Comparison of ENCODE assay signal across 22 mouse cellular contexts in the genomic region with DNA sequence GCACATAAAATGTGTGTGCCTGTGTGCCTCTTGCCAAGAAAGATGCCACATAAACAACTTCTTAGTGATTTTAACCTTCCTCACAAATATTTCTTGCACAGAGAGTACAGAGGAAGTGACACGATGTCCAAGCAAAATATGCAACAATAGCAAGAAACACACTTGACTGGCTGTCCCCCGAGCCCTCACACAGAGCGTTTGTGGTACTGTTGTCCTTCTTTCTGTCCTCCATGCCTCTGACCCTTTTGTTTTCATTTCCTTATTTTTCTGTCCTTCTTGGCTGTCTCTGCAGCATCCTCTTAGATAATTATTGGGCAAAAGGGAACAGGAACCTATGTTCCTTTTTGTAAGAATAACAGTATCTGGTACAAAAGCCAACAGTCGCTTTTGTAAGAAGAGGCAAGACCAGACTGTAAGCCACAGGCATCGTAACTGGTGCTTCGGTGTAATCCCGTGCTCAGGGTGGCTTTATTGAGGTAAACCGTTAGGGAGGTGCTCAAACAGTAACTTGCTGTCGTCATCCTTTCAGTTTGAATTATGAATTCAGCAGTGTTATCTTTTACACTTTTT. TPM values are rescaled to one million over a fixed set of nuclear protein-coding genes. Genes with fewer than 3 reads are reported as not detected.
DNase-seq lines count a peak whose midpoint lies in the region; ATAC-seq and TF ChIP-seq lines count a peak whose summit lies in the region.
"Had no signal": no experiment of that assay in that cellular context is flagged by ENCODE, and none has a peak within 500 bp of the region (broad histone marks: within the 10 kb centered on the region; RNA-seq: fewer than 3 reads in every experiment).

No protein-coding gene starts in this region.

- no peaks in the 10 kb centered on the region for H3K36me3 ChIP-seq in heart, embryonic 11.5 days (ENCODE audit: control insufficient read depth, insufficient read depth, low read length)
- no peaks in the 10 kb centered on the region for H3K36me3 ChIP-seq in lung, postnatal 0 days (ENCODE audit: insufficient read depth, low read length)
- H3K36me3 ChIP-seq: hindbrain, embryonic 15.5 days; intestine, embryonic 15.5 days; limb, embryonic 10.5 days; midbrain, embryonic 13.5 days; neural tube, embryonic 12.5 days had no signal

- no peak overlapping the region for H3K4me3 ChIP-seq in heart, embryonic 11.5 days (ENCODE audit: low read depth, low read length)
- no peak overlapping the region for H3K4me3 ChIP-seq in lung, postnatal 0 days (ENCODE audit: low read depth, low read length)
- H3K4me3 ChIP-seq: hindbrain, embryonic 15.5 days; intestine, embryonic 15.5 days; limb, embryonic 10.5 days; midbrain, embryonic 13.5 days; neural tube, embryonic 12.5 days had no signal

- WGBS in heart, embryonic 11.5 days (ENCODE audit: insufficient replicate concordance): 72% methylated on average over 9 of the region's 9 CpGs
- 76% methylated on average over 9 of the region's 9 CpGs for WGBS in lung, postnatal 0 days

- ATAC-seq in heart, embryonic 11.5 days (replicated peaks; ENCODE audit: insufficient number of reproducible peaks, low FRiP score, low TSS enrichment): no peak
- no peak for ATAC-seq in lung, postnatal 0 days
- ATAC-seq in common myeloid progenitor, adult 5-6 weeks (replicated peaks; ENCODE audit: low read depth, poor library complexity, severe bottlenecking): 0 out of 2 replicates have a peak, but pooled peaks have one; percentile 32
- peak; percentile 81 for ATAC-seq in megakaryocyte progenitor cell, adult 5-6 weeks (replicated peaks; ENCODE audit: poor library complexity)
- no peak for ATAC-seq in megakaryocyte-erythroid progenitor cell, adult 5-6 weeks (replicated peaks; ENCODE audit: low FRiP score, low TSS enrichment, poor library complexity, severe bottlenecking)
- ATAC-seq: forebrain, embryonic 14.5 days; intestine, embryonic 15.5 days; midbrain, embryonic 13.5 days had no signal

- no peak for TF ChIP-seq EP300 in lung, postnatal 0 days (IDR thresholded peaks at IDR 0.05)

- H3K27ac ChIP-seq in heart, embryonic 11.5 days (ENCODE audit: low read depth, low read length): no peak overlapping the region
- H3K27ac ChIP-seq in lung, postnatal 0 days (ENCODE audit: low read length): no peak overlapping the region
- H3K27ac ChIP-seq: hindbrain, embryonic 15.5 days; intestine, embryonic 15.5 days; limb, embryonic 10.5 days; liver, embryonic 14.5 days; midbrain, embryonic 13.5 days; neural tube, embryonic 12.5 days had no signal

- H3K27me3 ChIP-seq in heart, embryonic 11.5 days (ENCODE audit: control insufficient read depth, insufficient read depth, low read length): no peaks in the 10 kb centered on the region
- H3K27me3 ChIP-seq in lung, postnatal 0 days (replicated peaks; ENCODE audit: insufficient read depth, low read length): no peaks in the 10 kb centered on the region
- H3K27me3 ChIP-seq: hindbrain, embryonic 15.5 days; intestine, embryonic 15.5 days; midbrain, embryonic 13.5 days; neural tube, embryonic 12.5 days had no signal

- no peak for TF ChIP-seq CTCF in lung, postnatal 0 days (IDR thresholded peaks at IDR 0.05)

- peak; percentile 18 to 65 for DNase-seq in heart, adult 9 months (ENCODE audit: low spot score in 2 of 2)
- DNase-seq in lung, postnatal 0 days (ENCODE audit: low spot score): peak; percentile 27
- DNase-seq in lung, postnatal 14 days: no peak
- DNase-seq in c-Kit-positive CD71-positive TER-119-positive erythroid progenitor cells, embryonic 14.5 days (ENCODE audit: low spot score): no peak
- DNase-seq: adrenal gland, adult 8-10 months; cerebellum, adult 2 months; gastrocnemius, postnatal 10 days; kidney, postnatal 4 days; layer of hippocampus, adult 9-11 months; spleen, adult 18-20 months; thymus, postnatal 25 days had no signal

- no peak overlapping the region for H3K4me2 ChIP-seq in heart, embryonic 11.5 days
- no peak overlapping the region for H3K4me2 ChIP-seq in lung, postnatal 0 days (replicated peaks; ENCODE audit: low read depth, low read length)
- H3K4me2 ChIP-seq: hindbrain, embryonic 15.5 days; intestine, embryonic 15.5 days; midbrain, embryonic 13.5 days; neural tube, embryonic 12.5 days had no signal

- peaks cover 3% of the 10 kb centered on the region; the same call in 1 of the 2 replicates for H3K4me1 ChIP-seq in heart, embryonic 11.5 days (ENCODE audit: control insufficient read depth, insufficient read depth, low read length)
- no peaks in the 10 kb centered on the region for H3K4me1 ChIP-seq in lung, postnatal 0 days (ENCODE audit: insufficient read depth, low read depth, low read length)
- H3K4me1 ChIP-seq: hindbrain, embryonic 15.5 days; intestine, embryonic 15.5 days; midbrain, embryonic 13.5 days; neural tube, embryonic 12.5 days had no signal

- no peaks in the 10 kb centered on the region for H3K9me3 ChIP-seq in heart, embryonic 11.5 days (replicated peaks; ENCODE audit: control insufficient read depth, low read length)
- H3K9me3 ChIP-seq in lung, postnatal 0 days (ENCODE audit: low read length): no peaks in the 10 kb centered on the region
- H3K9me3 ChIP-seq: hindbrain, embryonic 15.5 days; intestine, embryonic 15.5 days; limb, embryonic 10.5 days; midbrain, embryonic 13.5 days; neural tube, embryonic 12.5 days had no signal

- H3K9ac ChIP-seq in heart, embryonic 11.5 days (ENCODE audit: low read depth, low read length): no peak overlapping the region
- H3K9ac ChIP-seq in lung, postnatal 0 days (replicated peaks; ENCODE audit: low read depth): no peak overlapping the region
- H3K9ac ChIP-seq: hindbrain, embryonic 15.5 days; intestine, embryonic 15.5 days; liver, embryonic 14.5 days; midbrain, embryonic 13.5 days; neural tube, embryonic 12.5 days had no signal

RNA-seq across cellular contexts. Expression of a gene that starts 32.7 kb away (rescaled TPM):
- polyA plus RNA-seq in heart, embryonic 11.5 days (2014; fragmentation: Nextera tagmentation; extraction: Ambion mirVana): 60.9 and 76.0 TPM in 2 replicates
- 54.1 and 55.0 TPM in 2 replicates for polyA plus RNA-seq in lung, postnatal 0 days (2015; fragmentation: Nextera tagmentation; extraction: Ambion mirVana)
- total RNA-seq in common myeloid progenitor, adult 5-6 weeks (2017): 1.8 and 2.9 TPM in 2 replicates
- total RNA-seq in megakaryocyte progenitor cell, adult 5-6 weeks (2015): 28.2 and 42.0 TPM in 2 replicates
- 22.9 and 32.7 TPM in 2 replicates for total RNA-seq in megakaryocyte progenitor cell, adult 5-6 weeks (2017)
- total RNA-seq in megakaryocyte-erythroid progenitor cell, adult 5-6 weeks (2014; fragmentation: Nextera tagmentation): not detected in 2 replicates
- 0.33 and 0.72 TPM in 2 replicates for total RNA-seq in megakaryocyte-erythroid progenitor cell, adult 5-6 weeks (2017)

Comparison
In these comparisons a context has a peak if more than half of its experiments do, and no peak if none do; other contexts are left out.
1. DNase-seq: peak in heart, adult 9 months (2 of 2) and lung, postnatal 0 days (single experiment); none in lung, postnatal 14 days (single experiment) and c-Kit-positive CD71-positive TER-119-positive erythroid progenitor cells, embryonic 14.5 days (single experiment).
2. ATAC-seq: peak in common myeloid progenitor, adult 5-6 weeks (single experiment) and megakaryocyte progenitor cell, adult 5-6 weeks (single experiment); none in heart, embryonic 11.5 days (single experiment), lung, postnatal 0 days (single experiment) and megakaryocyte-erythroid progenitor cell, adult 5-6 weeks (single experiment).